Mouse (Mus musculus) stomach, postnatal 0 days (tissue): Measurements from ENCODE around the gene Pcp4l1.

Experiments used
- CTCF ChIP-seq: IDR thresholded peaks from 2 replicates; pipeline ENCODE4 v1.5.1; 2016; ENCODE audit warnings: antibody characterized with exemption, low read depth, mild to moderate bottlenecking, moderate library complexity
- EP300 ChIP-seq: optimal IDR thresholded peaks from 2 replicates; pipeline ENCODE3; 2016; ENCODE audit warnings: antibody characterized with exemption

DNA sequence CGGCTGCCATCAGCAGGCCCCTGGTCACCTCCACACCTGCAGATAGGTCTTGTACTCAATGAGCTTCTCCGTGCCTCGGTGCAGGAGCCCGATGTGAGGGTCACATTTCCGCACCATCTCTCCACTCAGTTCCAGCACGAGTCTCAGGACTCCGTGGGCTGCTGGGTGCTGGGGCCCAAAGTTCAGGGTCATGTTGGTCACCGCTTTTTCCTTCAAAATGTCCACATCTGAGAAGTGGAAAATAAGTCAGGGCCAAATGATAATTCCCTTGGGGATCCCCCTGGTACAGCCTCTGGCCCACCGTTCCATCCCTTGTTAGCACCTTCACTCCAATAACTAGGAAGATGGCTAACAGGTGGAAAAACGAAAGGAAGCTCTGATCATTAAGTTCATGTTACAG lies 44.8 kb upstream of the Pcp4l1 start:
- TF ChIP-seq CTCF, result no peak
- TF ChIP-seq EP300, result no peak
